Mouse (Mus musculus) CH12.LX (cell line): ENCODE data around the gene Mcf2l. TPM values are rescaled to one million over a fixed set of nuclear protein-coding genes. Genes with fewer than 3 reads are reported as not detected.

Experiments
- DNase-seq: peaks from one replicate; pipeline ENCODE4 v3.0.0-alpha.2; 2013; ENCODE audit errors: extremely low read depth
- H3K27ac ChIP-seq: 2 replicates; pipeline ENCODE4 v1.5.1; 2012; ENCODE audit warnings: low read depth, mild to moderate bottlenecking, control low read depth, moderate library complexity; ENCODE audit not compliant: insufficient read depth
- H3K27me3 ChIP-seq: replicated peaks from 2 replicates; pipeline ENCODE3; 2012; ENCODE audit warnings: inconsistent platforms
- H3K36me3 ChIP-seq, 2 experiments: replicated peaks in 1 of 2; 2 replicates each; pipeline versions ENCODE3 to v1.6.1; 2012; ENCODE audit warnings: inconsistent platforms in 1 of 2, low read length in 1 of 2, mild to moderate bottlenecking in 1 of 2, mixed read lengths in 1 of 2, moderate library complexity in 1 of 2; ENCODE audit not compliant: control insufficient read depth in 1 of 2, insufficient read depth in 1 of 2
- H3K4me1 ChIP-seq, 2 experiments: 2 replicates each; pipeline ENCODE4 v1.6.1; 2012; ENCODE audit warnings: inconsistent platforms in 1 of 2, moderate library complexity in 1 of 2; ENCODE audit not compliant: insufficient read depth in 2 of 2, control insufficient read depth in 1 of 2
- H3K4me2 ChIP-seq: 2 replicates; pipeline ENCODE4 v1.6.1; 2012; ENCODE audit warnings: low read depth, mild to moderate bottlenecking, control low read depth; ENCODE audit not compliant: poor library complexity, insufficient read depth, severe bottlenecking
- H3K4me3 ChIP-seq, 3 experiments: fragments of 150-350 bp in 1 of 3; sonication (generic) in 1 of 3; replicated peaks in 1 of 3; 2 replicates each; pipeline versions ENCODE3 to v1.5.1; 2011 to 2012; ENCODE audit warnings: low read depth in 2 of 3, low read length in 2 of 3, mild to moderate bottlenecking in 2 of 3, moderate library complexity in 2 of 3, control low read depth in 1 of 3, improper control_type of control experiment in 1 of 3, inconsistent platforms in 1 of 3, mixed read lengths in 1 of 3; ENCODE audit not compliant: poor library complexity in 1 of 3
- H3K79me2 ChIP-seq: replicated peaks from 2 replicates; pipeline ENCODE4 v1.6.1; 2012; ENCODE audit warnings: mild to moderate bottlenecking, moderate library complexity; ENCODE audit not compliant: control insufficient read depth, poor library complexity, insufficient read depth, severe bottlenecking; ENCODE audit errors: extremely low read depth
- H3K9ac ChIP-seq: 2 replicates; pipeline ENCODE4 v1.6.1; 2012; ENCODE audit warnings: low read depth, mild to moderate bottlenecking, control low read depth, moderate library complexity; ENCODE audit not compliant: insufficient read depth
- H3K9me3 ChIP-seq: replicated peaks from 2 replicates; pipeline ENCODE3; 2012; ENCODE audit warnings: low read length, inconsistent platforms, mixed read lengths
- BHLHE40 ChIP-seq: IDR thresholded peaks from 2 replicates; pipeline ENCODE4 v1.6.1; 2011; ENCODE audit warnings: mild to moderate bottlenecking, low read depth, low read length, improper control_type of control experiment
- CHD1 ChIP-seq: IDR thresholded peaks from 2 replicates; pipeline ENCODE4 v1.6.1; 2012; ENCODE audit warnings: low read depth, low read length, improper control_type of control experiment, inconsistent platforms
- CHD2 ChIP-seq: IDR thresholded peaks from 2 replicates; pipeline ENCODE4 v1.6.1; 2011; ENCODE audit warnings: low read length, improper control_type of control experiment
- E2F4 ChIP-seq: IDR thresholded peaks from 2 replicates; pipeline ENCODE4 v1.6.1; 2011; ENCODE audit warnings: low read depth, low read length, improper control_type of control experiment; ENCODE audit not compliant: insufficient replicate concordance
- ELF1 ChIP-seq: IDR thresholded peaks from 2 replicates; pipeline ENCODE4 v1.6.1; 2014; ENCODE audit warnings: low read depth, mild to moderate bottlenecking, inconsistent platforms, low read length, improper control_type of control experiment
- EP300 ChIP-seq: IDR thresholded peaks from 2 replicates; pipeline ENCODE4 v1.6.1; 2011; ENCODE audit warnings: low read length, improper control_type of control experiment
- ETS1 ChIP-seq: conservative IDR thresholded peaks from 2 replicates; pipeline ENCODE4 v1.6.1; 2012; ENCODE audit warnings: low read depth, mild to moderate bottlenecking, inconsistent platforms, low read length, improper control_type of control experiment, moderate library complexity
- GABPA ChIP-seq: IDR thresholded peaks from 2 replicates; pipeline ENCODE4 v1.6.1; 2012; ENCODE audit warnings: low read depth, low read length, improper control_type of control experiment, inconsistent platforms; ENCODE audit not compliant: insufficient replicate concordance
- HCFC1 ChIP-seq: IDR thresholded peaks from 2 replicates; pipeline ENCODE4 v1.6.1; 2012; ENCODE audit warnings: low read depth, mild to moderate bottlenecking, inconsistent platforms, low read length, improper control_type of control experiment
- JUN ChIP-seq: IDR thresholded peaks from 2 replicates; pipeline ENCODE4 v1.6.1; 2011; ENCODE audit warnings: low read depth, mild to moderate bottlenecking, low read length, improper control_type of control experiment, moderate library complexity; ENCODE audit not compliant: insufficient read depth
- JUND ChIP-seq: conservative IDR thresholded peaks from 2 replicates; pipeline ENCODE4 v1.6.1; 2011; ENCODE audit warnings: low read depth, low read length, improper control_type of control experiment
- KAT2A ChIP-seq: IDR thresholded peaks from 2 replicates; pipeline ENCODE4 v1.6.1; 2012; ENCODE audit warnings: low read length, improper control_type of control experiment, inconsistent platforms; ENCODE audit not compliant: insufficient replicate concordance
- MAX ChIP-seq: IDR thresholded peaks from 2 replicates; pipeline ENCODE4 v1.6.1; 2011; ENCODE audit warnings: low read length, improper control_type of control experiment
- MAZ ChIP-seq: IDR thresholded peaks from 2 replicates; pipeline ENCODE4 v1.6.1; 2012; ENCODE audit warnings: low read depth, mild to moderate bottlenecking, inconsistent platforms, low read length, improper control_type of control experiment, moderate library complexity
- MEF2A ChIP-seq: IDR thresholded peaks from 2 replicates; pipeline ENCODE4 v1.6.1; 2014; ENCODE audit warnings: low read depth, mild to moderate bottlenecking, inconsistent platforms, low read length, improper control_type of control experiment, borderline replicate concordance
- MXI1 ChIP-seq: IDR thresholded peaks from 2 replicates; pipeline ENCODE4 v1.6.1; 2011; ENCODE audit warnings: mild to moderate bottlenecking, low read depth, low read length, improper control_type of control experiment
- NELFE ChIP-seq: IDR thresholded peaks from 2 replicates; pipeline ENCODE4 v1.6.1; 2011; ENCODE audit warnings: low read depth, low read length, improper control_type of control experiment
- PAX5 ChIP-seq: IDR thresholded peaks from 2 replicates; pipeline ENCODE4 v1.6.1; 2012; ENCODE audit warnings: low read length, inconsistent platforms, mixed read lengths
- POLR2A ChIP-seq: IDR thresholded peaks from 2 replicates; pipeline ENCODE4 v1.6.1; 2011; ENCODE audit warnings: low read depth, mild to moderate bottlenecking, improper control_type of control experiment, low read length
- RAD21 ChIP-seq: IDR thresholded peaks from 2 replicates; pipeline ENCODE4 v1.6.1; 2011; ENCODE audit warnings: low read depth, mild to moderate bottlenecking, low read length, improper control_type of control experiment, moderate library complexity
- TBP ChIP-seq: conservative IDR thresholded peaks from 2 replicates; pipeline ENCODE4 v1.6.1; 2011; ENCODE audit warnings: low read depth, low read length, improper control_type of control experiment
- TCF12 ChIP-seq: IDR thresholded peaks from 2 replicates; pipeline ENCODE4 v1.6.1; 2014; ENCODE audit warnings: low read depth, mild to moderate bottlenecking, inconsistent platforms, low read length, improper control_type of control experiment
- USF1 ChIP-seq: IDR thresholded peaks from 2 replicates; pipeline ENCODE4 v1.6.1; 2014; ENCODE audit warnings: low read depth, mild to moderate bottlenecking, inconsistent platforms, low read length, improper control_type of control experiment
- ZKSCAN1 ChIP-seq: IDR thresholded peaks from 2 replicates; pipeline ENCODE4 v1.6.1; 2012; ENCODE audit warnings: low read depth, inconsistent platforms, low read length, improper control_type of control experiment, borderline replicate concordance
- ZMIZ1 ChIP-seq: IDR thresholded peaks from 2 replicates; pipeline ENCODE4 v1.6.1; 2012; ENCODE audit warnings: low read depth, mild to moderate bottlenecking, inconsistent platforms, low read length, improper control_type of control experiment
- ZNF384 ChIP-seq: IDR thresholded peaks from 2 replicates; pipeline ENCODE4 v1.6.1; 2012; ENCODE audit warnings: low read depth, low read length, improper control_type of control experiment, inconsistent platforms
- dilution Hi-C: fragments of 300-500 bp; cut with MboI; formaldehyde crosslinking; loops from 2 replicates; pipeline ENCODE4 v1.14.3; 2020; ENCODE audit warnings: low sequenced_read_pairs; ENCODE audit not compliant: extremely low pct_unique_long_range_greater_than_20kb, extremely low pct_ligation_motif_present
- in situ Hi-C: fragments of 300-500 bp; cut with MboI; formaldehyde crosslinking; loops from 3 replicates; pipeline ENCODE4 v1.14.3; 2019; ENCODE audit warnings: low sequenced_read_pairs, low pct_ligation_motif_present, low pct_unique_long_range_greater_than_20kb, mixed read lengths
- polyA plus RNA-seq: library from polyadenylated mRNA; unstranded; fragments of >175 nt; gene quantifications from 2 replicates; pipeline ENCODE4 v1.2.1, GENCODE M21; 2012; ENCODE audit warnings: low read depth; ENCODE audit not compliant: insufficient read length
- total RNA-seq, 2 experiments: library from RNA; depleted of rRNA; stranded (reverse); fragments of 300-350 nt in 1 of 2; fragments of >200 nt in 1 of 2; gene quantifications; 2 replicates each; pipeline ENCODE4 v1.2.3; 2012 to 2014

The Mcf2l gene
- total and polyA plus RNA-seq, 3 experiments: not detected

DNA sequence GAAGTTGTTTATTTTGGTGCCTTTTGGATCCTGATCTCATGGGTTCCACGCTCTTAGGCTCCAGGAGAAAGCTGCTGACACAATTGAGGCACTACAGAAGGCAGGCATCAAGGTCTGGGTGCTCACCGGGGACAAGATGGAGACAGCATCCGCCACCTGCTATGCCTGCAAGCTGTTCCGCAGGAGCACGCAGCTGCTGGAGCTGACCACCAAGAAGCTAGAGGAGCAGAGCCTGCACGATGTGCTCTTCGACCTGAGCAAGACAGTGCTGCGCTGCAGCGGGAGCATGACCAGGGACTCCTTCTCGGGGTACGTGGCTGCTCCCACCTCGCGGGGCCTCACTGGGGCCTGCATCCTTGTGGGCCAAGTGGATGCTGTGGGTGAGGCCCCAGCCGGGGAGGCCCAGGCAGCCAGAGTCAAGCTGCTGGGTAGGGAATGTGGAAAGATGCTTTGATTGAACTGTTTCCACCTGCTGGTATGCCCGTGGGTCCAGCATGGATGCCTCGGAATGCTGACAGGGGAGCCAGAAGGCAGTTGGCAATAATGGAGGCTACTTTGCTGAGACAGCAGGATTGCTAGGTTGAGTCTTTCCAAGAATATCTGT lies 29.2 kb upstream of the Mcf2l start:
- dilution Hi-C loops: no loop called here
- Histone ChIP-seq H3K79me2 (no peaks in the 10 kb centered on the region), H3K4me3 (no peak overlapping the region), H3K4me1 (no peaks in the 10 kb centered on the region), H3K36me3 (no peaks in the 10 kb centered on the region), H3K9ac (no peak overlapping the region), H3K27ac (no peak overlapping the region), H3K4me2 (no peak overlapping the region), H3K27me3 (peaks cover 86% of the 10 kb centered on the region), H3K9me3 (no peaks in the 10 kb centered on the region)
- TF ChIP-seq ZMIZ1 (no peak), JUN (no peak), E2F4 (no peak), CHD2 (no peak), CHD1 (no peak), POLR2A (no peak), HCFC1 (no peak), ELF1 (no peak), USF1 (no peak), GABPA (no peak), TBP (no peak), JUND (no peak), PAX5 (no peak), MEF2A (no peak), MAZ (no peak), EP300 (no peak), TCF12 (no peak), ZKSCAN1 (no peak), ZNF384 (no peak), KAT2A (no peak)
- DNase-seq: no peak
- in situ Hi-C loops: no loop called here

DNA sequence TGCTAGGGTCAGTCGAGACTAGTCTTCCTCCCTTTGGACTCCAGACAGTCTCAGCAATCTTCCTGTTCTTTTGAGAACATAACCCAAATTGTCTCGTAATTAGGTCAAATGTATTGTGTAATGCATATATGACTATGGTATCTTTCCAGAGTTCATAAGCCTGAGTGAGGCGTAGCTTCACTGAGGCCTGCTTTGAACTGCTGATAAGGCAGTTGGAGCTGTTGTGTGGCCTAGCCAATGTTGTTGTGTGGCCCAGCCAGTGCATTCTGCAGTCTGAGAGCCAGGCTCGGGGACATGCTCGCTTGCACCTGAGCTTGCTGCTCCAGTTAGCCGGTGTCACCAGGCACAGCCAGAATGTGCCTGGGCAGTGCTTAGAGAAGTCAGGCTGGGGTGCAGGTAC lies 27.2 kb upstream of the Mcf2l start:
- H3K9me3 ChIP-seq: no peaks in the 10 kb centered on the region
- no peak overlapping the region for H3K9ac ChIP-seq
- no peak for DNase-seq
- H3K4me1 ChIP-seq: no peaks in the 10 kb centered on the region
- no peak overlapping the region for H3K4me2 ChIP-seq
- in situ Hi-C loops (no loop called here), dilution Hi-C loops (no loop called here)
- peaks cover 89% of the 10 kb centered on the region for H3K27me3 ChIP-seq
- no peak overlapping the region for H3K27ac ChIP-seq
- H3K79me2 ChIP-seq: no peaks in the 10 kb centered on the region
- no peaks in the 10 kb centered on the region for H3K36me3 ChIP-seq
- H3K4me3 ChIP-seq: no peak overlapping the region
- no peak for TF ChIP-seq ETS1
- no peak for TF ChIP-seq RAD21
- TF ChIP-seq E2F4: no peak
- no peak for TF ChIP-seq CHD1
- no peak for TF ChIP-seq ZMIZ1
- no peak for TF ChIP-seq ZNF384
- TF ChIP-seq MAZ: no peak
- no peak for TF ChIP-seq MAX
- no peak for TF ChIP-seq KAT2A
- no peak for TF ChIP-seq BHLHE40
- no peak for TF ChIP-seq NELFE
- no peak for TF ChIP-seq ZKSCAN1
- no peak for TF ChIP-seq MXI1
- TF ChIP-seq HCFC1: no peak
- TF ChIP-seq, all 38 proteins: peak for 0
